Mouse (Mus musculus): ENCODE results near the gene Arid1b. TPM values are rescaled to one million over a fixed set of nuclear protein-coding genes. Genes with fewer than 3 reads are reported as not detected.
A peak's percentile ranks its signal among the peaks of the same experiment; 100 is the strongest.

The Arid1b gene
- total and polyA plus RNA-seq, 3 experiments, result 11.6 to 49.1 (median 32.4) TPM

- TF ChIP-seq GATA1 (IDR thresholded peaks at IDR 0.05; ENCODE audit: borderline replicate concordance, low read length) (no peak), POLR2AphosphoS5 (IDR thresholded peaks at IDR 0.05; ENCODE audit: insufficient replicate concordance, low read depth, low read length) (no peak), CTCF (IDR thresholded peaks at IDR 0.05; ENCODE audit: low read depth, low read length) (no peak), GATA2 (IDR thresholded peaks at IDR 0.05; ENCODE audit: borderline replicate concordance, low read depth, low read length) (no peak), TAL1 (conservative IDR thresholded peaks at IDR 0.05; ENCODE audit: low read depth, low read length) (no peak)
- peak; percentile 45; the same call in 1 of the 2 replicates for ATAC-seq (ENCODE audit: extremely low read depth, insufficient number of reproducible peaks, low FRiP score, poor library complexity, severe bottlenecking)
- no peak overlapping the region for H3K4me3 ChIP-seq (ENCODE audit: low read depth, low read length)
- no peaks in the 10 kb centered on the region for H3K27me3 ChIP-seq (ENCODE audit: insufficient read depth, low read length)
- no peaks in the 10 kb centered on the region for H3K9me3 ChIP-seq (replicated peaks)
- DNase-seq (ENCODE audit: low spot score), result peak; percentile 7
- H3K4me1 ChIP-seq (ENCODE audit: insufficient read depth, low read depth, low read length), result peaks cover 5% of the 10 kb centered on the region
- H3K36me3 ChIP-seq (replicated peaks), result peaks cover 13% of the 10 kb centered on the region
Measured at GRCm38 (mm10) chr17:5150660-5151063, 156.5 kb downstream of the Arid1b start.

GRCm38 (mm10) chr17:5151852-5152251 is 157.7 kb downstream of the Arid1b start:
- H3K4me1 ChIP-seq (ENCODE audit: insufficient read depth, low read depth, low read length), result peaks cover 5% of the 10 kb centered on the region
- TF ChIP-seq POLR2AphosphoS5 (IDR thresholded peaks at IDR 0.05; ENCODE audit: insufficient replicate concordance, low read depth, low read length), result no peak
- no peak for TF ChIP-seq GATA1 (IDR thresholded peaks at IDR 0.05; ENCODE audit: borderline replicate concordance, low read length)
- TF ChIP-seq CTCF (IDR thresholded peaks at IDR 0.05; ENCODE audit: low read depth, low read length), result no peak
- no peak for TF ChIP-seq TAL1 (conservative IDR thresholded peaks at IDR 0.05; ENCODE audit: low read depth, low read length)
- no peak for TF ChIP-seq GATA2 (IDR thresholded peaks at IDR 0.05; ENCODE audit: borderline replicate concordance, low read depth, low read length)
- ATAC-seq (ENCODE audit: extremely low read depth, insufficient number of reproducible peaks, low FRiP score, poor library complexity, severe bottlenecking) (no peak), DNase-seq (ENCODE audit: low spot score) (no peak)
- peaks cover 16% of the 10 kb centered on the region for H3K36me3 ChIP-seq (replicated peaks)
- H3K9me3 ChIP-seq (replicated peaks), result no peaks in the 10 kb centered on the region
- H3K4me3 ChIP-seq (ENCODE audit: low read depth, low read length), result no peak overlapping the region
- no peaks in the 10 kb centered on the region for H3K27me3 ChIP-seq (ENCODE audit: insufficient read depth, low read length)

GRCm38 (mm10) chr17:5153461-5153860 is 159.3 kb downstream of the Arid1b start:
- ATAC-seq (ENCODE audit: extremely low read depth, insufficient number of reproducible peaks, low FRiP score, poor library complexity, severe bottlenecking) (no peak), DNase-seq (ENCODE audit: low spot score) (no peak)
- peaks cover 5% of the 10 kb centered on the region for H3K4me1 ChIP-seq (ENCODE audit: insufficient read depth, low read depth, low read length)
- H3K36me3 ChIP-seq (replicated peaks), result peaks cover 22% of the 10 kb centered on the region
- TF ChIP-seq CTCF (IDR thresholded peaks at IDR 0.05; ENCODE audit: low read depth, low read length) (no peak), GATA1 (IDR thresholded peaks at IDR 0.05; ENCODE audit: borderline replicate concordance, low read length) (no peak), POLR2AphosphoS5 (IDR thresholded peaks at IDR 0.05; ENCODE audit: insufficient replicate concordance, low read depth, low read length) (no peak), GATA2 (IDR thresholded peaks at IDR 0.05; ENCODE audit: borderline replicate concordance, low read depth, low read length) (no peak), TAL1 (conservative IDR thresholded peaks at IDR 0.05; ENCODE audit: low read depth, low read length) (no peak)
- H3K27me3 ChIP-seq (ENCODE audit: insufficient read depth, low read length), result no peaks in the 10 kb centered on the region
- no peak overlapping the region for H3K4me3 ChIP-seq (ENCODE audit: low read depth, low read length)
- no peaks in the 10 kb centered on the region for H3K9me3 ChIP-seq (replicated peaks)

GRCm38 (mm10) chr17:5154322-5154721 is 160.2 kb downstream of the Arid1b start:
- no peak for ATAC-seq (ENCODE audit: extremely low read depth, insufficient number of reproducible peaks, low FRiP score, poor library complexity, severe bottlenecking)
- Histone ChIP-seq H3K4me3 (ENCODE audit: low read depth, low read length) (no peak overlapping the region), H3K36me3 (replicated peaks) (peaks cover 19% of the 10 kb centered on the region), H3K27me3 (ENCODE audit: insufficient read depth, low read length) (no peaks in the 10 kb centered on the region), H3K9me3 (replicated peaks) (no peaks in the 10 kb centered on the region), H3K4me1 (ENCODE audit: insufficient read depth, low read depth, low read length) (peaks cover 5% of the 10 kb centered on the region)
- TF ChIP-seq POLR2AphosphoS5 (IDR thresholded peaks at IDR 0.05; ENCODE audit: insufficient replicate concordance, low read depth, low read length) (no peak), GATA2 (IDR thresholded peaks at IDR 0.05; ENCODE audit: borderline replicate concordance, low read depth, low read length) (no peak), GATA1 (IDR thresholded peaks at IDR 0.05; ENCODE audit: borderline replicate concordance, low read length) (no peak), TAL1 (conservative IDR thresholded peaks at IDR 0.05; ENCODE audit: low read depth, low read length) (no peak), CTCF (IDR thresholded peaks at IDR 0.05; ENCODE audit: low read depth, low read length) (no peak)
- DNase-seq (ENCODE audit: low spot score), result no peak

- ATAC-seq (ENCODE audit: extremely low read depth, insufficient number of reproducible peaks, low FRiP score, poor library complexity, severe bottlenecking), result no peak
- Histone ChIP-seq H3K4me3 (ENCODE audit: low read depth, low read length) (no peak overlapping the region), H3K36me3 (replicated peaks) (peaks cover 31% of the 10 kb centered on the region), H3K27me3 (ENCODE audit: insufficient read depth, low read length) (no peaks in the 10 kb centered on the region), H3K9me3 (replicated peaks) (no peaks in the 10 kb centered on the region), H3K4me1 (ENCODE audit: insufficient read depth, low read depth, low read length) (no peaks in the 10 kb centered on the region; the same call in 1 of the 2 replicates)
- TF ChIP-seq POLR2AphosphoS5 (IDR thresholded peaks at IDR 0.05; ENCODE audit: insufficient replicate concordance, low read depth, low read length) (no peak), TAL1 (conservative IDR thresholded peaks at IDR 0.05; ENCODE audit: low read depth, low read length) (no peak), GATA1 (IDR thresholded peaks at IDR 0.05; ENCODE audit: borderline replicate concordance, low read length) (no peak)
- no peak for DNase-seq (ENCODE audit: low spot score)
Measured at GRCm38 (mm10) chr17:5157609-5158008, 163.5 kb downstream of the Arid1b start.

GRCm38 (mm10) chr17:5162525-5162924 is 168.4 kb downstream of the Arid1b start:
- Histone ChIP-seq H3K36me3 (replicated peaks) (peaks cover 45% of the 10 kb centered on the region), H3K27me3 (ENCODE audit: insufficient read depth, low read length) (no peaks in the 10 kb centered on the region), H3K9me3 (replicated peaks) (no peaks in the 10 kb centered on the region), H3K4me3 (ENCODE audit: low read depth, low read length) (no peak overlapping the region), H3K4me1 (ENCODE audit: insufficient read depth, low read depth, low read length) (0 out of 2 replicates have a peak, but pooled peaks cover 2% of the 10 kb centered on the region)
- TF ChIP-seq TAL1 (conservative IDR thresholded peaks at IDR 0.05; ENCODE audit: low read depth, low read length) (no peak), POLR2AphosphoS5 (IDR thresholded peaks at IDR 0.05; ENCODE audit: insufficient replicate concordance, low read depth, low read length) (no peak), CTCF (IDR thresholded peaks at IDR 0.05; ENCODE audit: low read depth, low read length) (no peak), GATA2 (IDR thresholded peaks at IDR 0.05; ENCODE audit: borderline replicate concordance, low read depth, low read length) (no peak), GATA1 (IDR thresholded peaks at IDR 0.05; ENCODE audit: borderline replicate concordance, low read length) (no peak)
- no peak for DNase-seq (ENCODE audit: low spot score)
- ATAC-seq (ENCODE audit: extremely low read depth, insufficient number of reproducible peaks, low FRiP score, poor library complexity, severe bottlenecking), result no peak
